24 mouse cellular contexts compared by ENCODE assay signal in genomic region chr19:21719206-21719605, GRCm38 (mm10).
"Had no signal": no experiment of that assay in that cellular context is flagged by ENCODE, and none has a peak within 500 bp of the region (broad histone marks: within the 10 kb centered on the region; RNA-seq: fewer than 3 reads in every experiment).

No protein-coding gene starts in this region.

- H3K9ac ChIP-seq: heart, embryonic 13.5 days; heart, embryonic 15.5 days; hindbrain, embryonic 13.5 days; hindbrain, embryonic 15.5 days; kidney, embryonic 15.5 days; limb, embryonic 12.5 days; liver, embryonic 13.5 days; liver, embryonic 15.5 days; liver, postnatal 0 days had no signal

- DNase-seq: gastrocnemius, postnatal 14 days; gastrocnemius, postnatal 36 days; heart, adult 18-20 months; heart, postnatal 14 days; heart, postnatal 36 days; kidney, adult 11 months; kidney, adult 2 months; kidney, adult 9 months; kidney, postnatal 14 days; kidney, postnatal 36 days; layer of hippocampus, adult 9-11 months; layer of hippocampus, postnatal 36 days; left cerebral cortex, postnatal 4 days; liver, embryonic 13.5 days; liver, postnatal 0 days had no signal

- H3K4me3 ChIP-seq: heart, embryonic 13.5 days; heart, embryonic 15.5 days; hindbrain, embryonic 13.5 days; hindbrain, embryonic 15.5 days; kidney, embryonic 15.5 days; limb, embryonic 12.5 days; liver, embryonic 13.5 days; liver, embryonic 15.5 days had no signal

- H3K4me1 ChIP-seq: liver, embryonic 13.5 days; liver, embryonic 15.5 days had no signal

- H3K27ac ChIP-seq: heart, embryonic 13.5 days; heart, embryonic 15.5 days; hindbrain, embryonic 13.5 days; hindbrain, embryonic 15.5 days; hindbrain, postnatal 0 days; kidney, embryonic 15.5 days; kidney, postnatal 0 days; limb, embryonic 12.5 days; liver, embryonic 13.5 days; liver, embryonic 15.5 days had no signal

- H3K27me3 ChIP-seq: heart, embryonic 13.5 days; heart, embryonic 15.5 days; hindbrain, embryonic 13.5 days; hindbrain, embryonic 15.5 days; kidney, embryonic 15.5 days; limb, embryonic 12.5 days; liver, embryonic 13.5 days; liver, embryonic 15.5 days had no signal

- H3K36me3 ChIP-seq: heart, embryonic 13.5 days; heart, embryonic 15.5 days; hindbrain, embryonic 13.5 days; hindbrain, embryonic 15.5 days; kidney, embryonic 15.5 days; limb, embryonic 12.5 days; liver, embryonic 13.5 days; liver, embryonic 15.5 days had no signal
